ENCODE assay signal across 9 mouse cellular contexts in the genomic region with DNA sequence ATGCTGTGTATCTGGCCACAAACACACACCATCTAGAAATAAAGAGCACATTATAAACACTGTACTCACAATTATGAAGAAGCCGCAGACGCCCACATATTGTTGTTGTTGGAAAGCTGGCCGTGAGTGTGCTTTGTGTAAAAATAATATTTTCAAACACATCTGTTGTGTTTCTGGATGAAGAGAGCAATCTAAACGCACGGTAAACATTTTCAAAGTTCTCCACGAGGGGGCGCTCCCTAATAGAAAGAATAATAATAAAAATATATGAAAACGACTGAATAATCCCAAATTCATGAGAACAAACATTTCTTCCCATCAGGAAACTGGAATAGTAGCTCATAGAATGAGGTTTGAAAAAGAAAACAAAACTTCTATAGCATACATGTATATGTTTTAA.
DNase-seq lines count a peak whose midpoint lies in the region; ATAC-seq lines count a peak whose summit lies in the region.
"Had no signal": no experiment of that assay in that cellular context is flagged by ENCODE, and none has a peak within 500 bp of the region (broad histone marks: within the 10 kb centered on the region; RNA-seq: fewer than 3 reads in every experiment).

No protein-coding gene starts in this region.

- no peak overlapping the region for H3K27ac ChIP-seq in kidney, embryonic 15.5 days
- H3K27ac ChIP-seq in embryonic facial prominence, embryonic 14.5 days (replicated peaks; ENCODE audit: low read depth, low read length): no peak overlapping the region
- no peak overlapping the region for H3K27ac ChIP-seq in neural tube, embryonic 11.5 days (ENCODE audit: low read depth, low read length)
- H3K27ac ChIP-seq: midbrain, embryonic 12.5 days had no signal

- no peak for ATAC-seq in kidney, embryonic 15.5 days (replicated peaks; ENCODE audit: low FRiP score)
- ATAC-seq in embryonic facial prominence, embryonic 14.5 days (ENCODE audit: low read depth): no peak
- ATAC-seq in neural tube, embryonic 11.5 days (ENCODE audit: insufficient read depth, low FRiP score, low TSS enrichment): no peak

- 22% methylated on average over 8 of the region's 8 CpGs for WGBS in kidney, embryonic 15.5 days
- WGBS in embryonic facial prominence, embryonic 14.5 days: 15% methylated on average over 8 of the region's 8 CpGs
- WGBS in neural tube, embryonic 11.5 days: 24% methylated on average over 8 of the region's 8 CpGs

- H3K9me3 ChIP-seq in kidney, embryonic 15.5 days (replicated peaks): no peaks in the 10 kb centered on the region
- H3K9me3 ChIP-seq in embryonic facial prominence, embryonic 14.5 days (ENCODE audit: control insufficient read depth, low read length): no peaks in the 10 kb centered on the region
- no peaks in the 10 kb centered on the region for H3K9me3 ChIP-seq in neural tube, embryonic 11.5 days (ENCODE audit: control insufficient read depth, low read length)
- H3K9me3 ChIP-seq: midbrain, embryonic 12.5 days had no signal

- no peak overlapping the region for H3K9ac ChIP-seq in kidney, embryonic 15.5 days
- no peak overlapping the region for H3K9ac ChIP-seq in embryonic facial prominence, embryonic 14.5 days (ENCODE audit: low read depth, low read length)
- no peak overlapping the region for H3K9ac ChIP-seq in neural tube, embryonic 11.5 days (ENCODE audit: low read length)
- H3K9ac ChIP-seq: midbrain, embryonic 12.5 days had no signal

- DNase-seq in adrenal gland, adult 18-20 months (ENCODE audit: low spot score in 2 of 2): peak; percentile 8 to 20
- DNase-seq in adrenal gland, postnatal 4 days (ENCODE audit: low spot score in 2 of 2): no peak
- peak; percentile 8 for DNase-seq in kidney, adult 18-20 months
- DNase-seq in ES-CJ7 (ENCODE audit: low read depth, low spot score): peak; percentile 5
- DNase-seq in embryonic facial prominence, embryonic 14.5 days (ENCODE audit: low spot score): peak; percentile 22
- peak; percentile 44 for DNase-seq in neural tube, embryonic 11.5 days (ENCODE audit: low spot score)
- no peak for DNase-seq in urinary bladder, postnatal 36 days (ENCODE audit: low spot score in 2 of 2)

- no peak overlapping the region for H3K4me3 ChIP-seq in kidney, embryonic 15.5 days (replicated peaks)
- no peak overlapping the region for H3K4me3 ChIP-seq in embryonic facial prominence, embryonic 14.5 days (ENCODE audit: low read depth, low read length)
- H3K4me3 ChIP-seq in neural tube, embryonic 11.5 days (ENCODE audit: low read depth, low read length): no peak overlapping the region
- H3K4me3 ChIP-seq: midbrain, embryonic 12.5 days had no signal

- H3K27me3 ChIP-seq in kidney, embryonic 15.5 days: no peaks in the 10 kb centered on the region
- no peaks in the 10 kb centered on the region for H3K27me3 ChIP-seq in embryonic facial prominence, embryonic 14.5 days (replicated peaks; ENCODE audit: control insufficient read depth, insufficient read depth, low read length)
- H3K27me3 ChIP-seq in neural tube, embryonic 11.5 days (ENCODE audit: control insufficient read depth, insufficient read depth, low read length): no peaks in the 10 kb centered on the region
- H3K27me3 ChIP-seq: midbrain, embryonic 12.5 days had no signal

- H3K4me2 ChIP-seq in kidney, embryonic 15.5 days: no peak overlapping the region
- no peak overlapping the region for H3K4me2 ChIP-seq in embryonic facial prominence, embryonic 14.5 days (ENCODE audit: low read depth, low read length)
- H3K4me2 ChIP-seq in neural tube, embryonic 11.5 days (ENCODE audit: low read depth): no peak overlapping the region
- H3K4me2 ChIP-seq: midbrain, embryonic 12.5 days had no signal

- H3K4me1 ChIP-seq in kidney, embryonic 15.5 days: no peaks in the 10 kb centered on the region
- H3K4me1 ChIP-seq in embryonic facial prominence, embryonic 14.5 days (ENCODE audit: control insufficient read depth, insufficient read depth, low read length): no peaks in the 10 kb centered on the region
- H3K4me1 ChIP-seq in neural tube, embryonic 11.5 days (ENCODE audit: control insufficient read depth, insufficient read depth, low read length): no peaks in the 10 kb centered on the region
- H3K4me1 ChIP-seq: midbrain, embryonic 12.5 days had no signal

- H3K36me3 ChIP-seq in kidney, embryonic 15.5 days: no peaks in the 10 kb centered on the region
- no peaks in the 10 kb centered on the region for H3K36me3 ChIP-seq in embryonic facial prominence, embryonic 14.5 days (ENCODE audit: control insufficient read depth, insufficient read depth, low read length)
- no peaks in the 10 kb centered on the region for H3K36me3 ChIP-seq in neural tube, embryonic 11.5 days (ENCODE audit: control insufficient read depth, insufficient read depth, low read length)
- H3K36me3 ChIP-seq: midbrain, embryonic 12.5 days had no signal

Comparison
In these comparisons a context has a peak if more than half of its experiments do, and no peak if none do; other contexts are left out.
1. DNase-seq: peak in adrenal gland, adult 18-20 months (2 of 2), kidney, adult 18-20 months (single experiment), ES-CJ7 (single experiment), embryonic facial prominence, embryonic 14.5 days (single experiment) and neural tube, embryonic 11.5 days (single experiment); none in adrenal gland, postnatal 4 days (0 of 2) and urinary bladder, postnatal 36 days (0 of 2).